Mouse (Mus musculus): ENCODE measurements around the gene Sqor.

DNA sequence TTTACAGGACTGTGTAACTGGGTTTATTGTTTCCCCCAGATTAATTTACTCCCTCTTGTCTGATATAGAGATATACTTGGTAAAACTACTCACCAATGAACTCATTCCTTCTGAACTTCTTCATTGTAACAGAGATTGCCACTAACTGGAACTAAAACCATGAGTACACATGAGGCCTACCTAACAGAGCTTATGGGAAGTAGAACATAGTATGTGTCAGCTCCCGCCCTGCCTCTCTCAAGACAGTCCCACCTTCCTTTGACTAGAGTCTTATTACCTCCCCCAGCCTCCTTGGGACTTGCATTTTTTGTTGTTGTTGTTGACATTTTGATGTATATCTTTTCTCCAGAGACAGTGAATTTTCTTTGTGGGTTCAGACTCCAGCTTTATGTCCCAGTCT lies 7.9 kb downstream of the Sqor start:
- TF ChIP-seq CTCF (IDR thresholded peaks at IDR 0.05; ENCODE audit: borderline replicate concordance, extremely low read depth, insufficient read depth, insufficient read length) (no peak), POLR2A (IDR thresholded peaks at IDR 0.05; ENCODE audit: borderline replicate concordance, extremely low read depth, insufficient read depth, insufficient read length, poor library complexity, severe bottlenecking) (no peak)
